Mouse (Mus musculus) embryo, embryonic 11 days (tissue): ENCODE results near the gene Dynlt1b.
"Not testable (repeated sequence)": the region's sequence is repeated elsewhere in the genome, so short reads cannot be mapped to it uniquely, and the experiment has no call there.

Experiments
- DNase-seq: peaks from one replicate; pipeline ENCODE4 v3.0.0-alpha.2; 2015

Gene Dynlt1b

GRCm38 (mm10) chr17:6467638-6468461, 37.9 kb downstream of the Dynlt1b start:
- peak; percentile 42 for DNase-seq

- not testable (repeated sequence) for DNase-seq
Measured at GRCm38 (mm10) chr17:6470031-6470430, 40.1 kb downstream of the Dynlt1b start.

GRCm38 (mm10) chr17:6470671-6471070, 40.8 kb downstream of the Dynlt1b start:
- DNase-seq, result not testable (repeated sequence)

- not testable (repeated sequence) for DNase-seq
Measured at GRCm38 (mm10) chr17:6475270-6475669, 45.4 kb downstream of the Dynlt1b start.

GRCm38 (mm10) chr17:6475913-6476312, 46.0 kb downstream of the Dynlt1b start:
- DNase-seq, result not testable (repeated sequence)

GRCm38 (mm10) chr17:6476495-6476947, 46.6 kb downstream of the Dynlt1b start:
- DNase-seq, result peak; percentile 79

GRCm38 (mm10) chr17:6477026-6477425, 47.1 kb downstream of the Dynlt1b start:
- DNase-seq, result peak; percentile 79

GRCm38 (mm10) chr17:6480855-6481589, 51.1 kb downstream of the Dynlt1b start:
- not testable (repeated sequence) for DNase-seq

- DNase-seq, result not testable (repeated sequence)
Measured at GRCm38 (mm10) chr17:6481590-6481963, 51.7 kb downstream of the Dynlt1b start.

- DNase-seq, result not testable (repeated sequence)
Measured at GRCm38 (mm10) chr17:6482248-6482647, 52.3 kb downstream of the Dynlt1b start.
